Mouse (Mus musculus) testis, adult 2 months (tissue): ENCODE data around the gene Arf4.

ENCODE experiments used
- CTCF ChIP-seq: fragments of 200-500 bp; IDR thresholded peaks from 2 replicates; pipeline ENCODE4 v1.5.1; 2012; ENCODE audit warnings: low read depth, mild to moderate bottlenecking, inconsistent platforms, low read length, moderate library complexity; ENCODE audit not compliant: control insufficient read depth, insufficient read depth, insufficient replicate concordance
- POLR2A ChIP-seq: fragments of 200-500 bp; IDR thresholded peaks from 2 replicates; pipeline ENCODE4 v1.6.1; 2012; ENCODE audit warnings: low read depth, mild to moderate bottlenecking, inconsistent platforms, low read length, moderate library complexity; ENCODE audit not compliant: control insufficient read depth

GRCm38 (mm10) chr14:26663851-26664250 lies 26.0 kb downstream of the Arf4 start:
- TF ChIP-seq CTCF (no peak), POLR2A (no peak)
